Mouse (Mus musculus) cortical plate, adult 2 months (tissue): Measurements from ENCODE around the gene Trpc4ap. TPM values are rescaled to one million over a fixed set of nuclear protein-coding genes. Genes with fewer than 3 reads are reported as not detected.
"Not testable (repeated sequence)": the region's sequence is repeated elsewhere in the genome, so short reads cannot be mapped to it uniquely, and the experiment has no call there.

Experiments
- H3K27ac ChIP-seq: fragments of 200-500 bp; 2 replicates; pipeline ENCODE4 v1.5.1; 2012; ENCODE audit warnings: low read length, control low read depth, inconsistent platforms; ENCODE audit not compliant: insufficient read depth
- H3K4me1 ChIP-seq: fragments of 200-500 bp; 2 replicates; pipeline ENCODE4 v1.6.1; 2011; ENCODE audit warnings: low read length; ENCODE audit not compliant: control insufficient read depth, insufficient read depth
- H3K4me3 ChIP-seq: fragments of 200-500 bp; 2 replicates; pipeline ENCODE4 v1.5.1; 2011; ENCODE audit warnings: mild to moderate bottlenecking, low read length, control low read depth; ENCODE audit not compliant: insufficient read depth
- CTCF ChIP-seq: fragments of 200-500 bp; IDR thresholded peaks from 2 replicates; pipeline ENCODE4 v1.5.1; 2011; ENCODE audit warnings: mild to moderate bottlenecking, control low read depth, low read length; ENCODE audit not compliant: insufficient read depth; ENCODE audit errors: extremely low read depth
- POLR2A ChIP-seq: fragments of 200-500 bp; IDR thresholded peaks from 2 replicates; pipeline ENCODE4 v1.6.1; 2011; ENCODE audit warnings: mild to moderate bottlenecking, low read length, control low read depth; ENCODE audit not compliant: insufficient read depth; ENCODE audit errors: extremely low read depth
- polyA plus RNA-seq: library from polyadenylated mRNA; depleted of rRNA; stranded (reverse); fragments of >200 nt; gene quantifications from 2 replicates; pipeline ENCODE4 v1.2.3, GENCODE M21; 2012; rRNA removed

Trpc4ap gene
- polyA plus RNA-seq, result 158 and 163 TPM in 2 replicates

GRCm38 (mm10) chr2:155691723-155692493 is at the start of gene Trpc4ap:
Gene Trpc4ap (minus strand): TSS chr2:155692384.
- H3K4me3 ChIP-seq, result peak within 1 kb of the TSS; percentile 98
- H3K4me1 ChIP-seq, result peaks cover 3% of the 10 kb centered on the region; the same call in 1 of the 2 replicates
- TF ChIP-seq POLR2A (peak; percentile 89), CTCF (peak; percentile 86)
- peak within 1 kb of the TSS; percentile 84 for H3K27ac ChIP-seq

- TF ChIP-seq CTCF (no peak), POLR2A (no peak)
- Histone ChIP-seq H3K27ac (no peak overlapping the region), H3K4me3 (no peak overlapping the region), H3K4me1 (no peaks in the 10 kb centered on the region)
Measured at GRCm38 (mm10) chr2:155737803-155738202, 45.6 kb upstream of the Trpc4ap start.

- no peak overlapping the region for H3K27ac ChIP-seq
- no peak overlapping the region for H3K4me3 ChIP-seq
- H3K4me1 ChIP-seq, result no peaks in the 10 kb centered on the region
- TF ChIP-seq POLR2A, result no peak
- no peak for TF ChIP-seq CTCF
Measured at GRCm38 (mm10) chr2:155736936-155737335, 44.8 kb upstream of the Trpc4ap start.

GRCm38 (mm10) chr2:155735766-155736165 is 43.6 kb upstream of the Trpc4ap start, which contains the start of gene Gm17581:
Gene Gm17581 (minus strand): TSS chr2:155735866.
- H3K27ac ChIP-seq, H3K4me3 ChIP-seq: not testable (repeated sequence)

GRCm38 (mm10) chr2:155735080-155735479 is 42.9 kb upstream of the Trpc4ap start:
- H3K4me3 ChIP-seq, result no peak overlapping the region
- H3K4me1 ChIP-seq, result no peaks in the 10 kb centered on the region
- no peak overlapping the region for H3K27ac ChIP-seq
- TF ChIP-seq POLR2A (no peak), CTCF (no peak)

More at GRCm38 (mm10) chr2:155735766-155736165, 43.6 kb upstream of the Trpc4ap start, which contains the start of gene Gm17581:
- not testable (repeated sequence) for H3K4me1 ChIP-seq

- no peak within 1 kb of the TSS for H3K27ac ChIP-seq
- peak within 1 kb of the TSS; percentile 52 for H3K4me3 ChIP-seq
- TF ChIP-seq POLR2A, result peak; percentile 89
- TF ChIP-seq CTCF, result no peak
- H3K4me1 ChIP-seq, result peaks cover 4% of the 10 kb centered on the region
Measured at GRCm38 (mm10) chr2:155729158-155729645, 37.0 kb upstream of the Trpc4ap start, which contains the start of gene Edem2. Gene Edem2 (minus strand): TSS chr2:155729475.

- Histone ChIP-seq H3K27ac (no peak overlapping the region), H3K4me1 (peaks cover 4% of the 10 kb centered on the region), H3K4me3 (peak overlapping the region; percentile 52)
- TF ChIP-seq POLR2A (no peak), CTCF (no peak)
Measured at GRCm38 (mm10) chr2:155728742-155729141, 36.6 kb upstream of the Trpc4ap start.

- Histone ChIP-seq H3K4me1 (peaks cover 4% of the 10 kb centered on the region), H3K27ac (no peak overlapping the region), H3K4me3 (no peak overlapping the region)
- TF ChIP-seq POLR2A, result no peak
- TF ChIP-seq CTCF, result no peak
Measured at GRCm38 (mm10) chr2:155727764-155728395, 35.7 kb upstream of the Trpc4ap start.

- Histone ChIP-seq H3K27ac (no peak overlapping the region), H3K4me3 (no peak overlapping the region), H3K4me1 (peaks cover 4% of the 10 kb centered on the region)
- TF ChIP-seq CTCF (no peak), POLR2A (no peak)
Measured at GRCm38 (mm10) chr2:155726302-155726701, 34.1 kb upstream of the Trpc4ap start.
